Mouse (Mus musculus) adrenal gland, adult (tissue): Measurements from ENCODE around the gene Gc.

Experiments
- DNase-seq, 2 experiments: peaks; one replicate each; pipeline ENCODE4 v3.0.0; 2022 to 2023; ENCODE audit warnings: low spot score in 1 of 2; ENCODE audit not compliant: inconsistent age in 2 of 2

Gc gene

DNA sequence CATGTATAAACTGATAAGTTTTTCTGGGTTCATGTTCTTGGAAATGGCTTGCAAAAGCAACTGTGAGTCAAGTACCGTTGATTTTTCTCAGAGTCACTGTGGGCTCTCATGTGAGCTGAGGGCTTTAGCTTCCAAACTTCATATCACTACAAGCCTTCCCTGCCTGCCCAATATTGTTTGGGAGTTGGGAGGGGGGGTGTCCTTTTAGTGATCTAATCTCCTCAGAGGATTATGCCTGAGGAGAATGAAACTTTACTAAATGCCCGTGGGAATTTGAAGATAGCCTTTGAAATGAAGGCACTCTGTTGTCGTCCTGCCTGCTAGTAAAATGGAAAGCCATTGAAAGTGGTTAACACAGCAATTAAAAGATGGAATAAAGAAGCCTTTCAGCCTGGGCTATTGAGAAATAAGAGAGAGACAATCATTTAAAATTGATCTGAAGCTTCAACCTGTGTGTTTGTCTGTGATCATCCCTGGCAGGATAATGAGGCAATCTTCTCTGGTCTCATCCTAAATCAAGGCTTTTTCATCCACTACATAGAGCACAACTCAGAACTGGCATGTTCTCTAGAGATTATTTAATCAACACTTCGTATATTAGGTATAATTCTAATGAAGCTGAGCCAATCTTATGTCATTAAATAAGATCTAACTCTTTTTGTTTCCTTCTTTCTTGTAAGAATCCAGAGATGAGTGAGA, 89.5 kb downstream of the Gc start:
- no peak for DNase-seq
